Mouse (Mus musculus): Measurements from ENCODE around the gene Gm43951. TPM values are rescaled to one million over a fixed set of nuclear protein-coding genes. Genes with fewer than 3 reads are reported as not detected.

The Gm43951 gene
- total and polyA plus RNA-seq, 3 experiments, result 1.5 to 2.0 TPM; not detected in 1

DNA sequence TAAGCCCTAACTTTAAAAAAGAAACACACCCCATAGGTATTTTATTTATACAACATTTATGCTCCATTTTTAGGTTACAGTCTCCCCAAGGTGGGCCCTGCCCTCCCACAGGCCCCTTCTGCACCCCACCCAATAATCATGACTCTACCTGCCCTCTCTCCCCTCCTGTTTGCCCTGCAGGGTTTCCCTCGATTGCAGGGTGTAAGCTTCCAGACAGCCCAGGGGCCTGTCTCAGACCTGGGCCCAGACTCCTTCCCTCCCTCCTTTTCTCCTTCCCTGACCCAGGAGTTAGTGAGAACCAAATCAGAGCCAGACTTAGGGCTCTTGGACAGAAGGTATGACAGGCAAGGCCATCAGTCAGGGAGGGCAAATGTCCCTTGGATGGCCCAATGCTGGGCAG, 26.4 kb upstream of the Gm43951 start:
- no peak overlapping the region for H3K9ac ChIP-seq (ENCODE audit: control insufficient read depth, low read depth, low read length, poor library complexity, severe bottlenecking)
- H3K4me3 ChIP-seq (ENCODE audit: control insufficient read depth in 1 of 2, insufficient read depth in 1 of 2, low read depth in 2 of 2, low read length in 2 of 2), result no peak overlapping the region
- H3K27ac ChIP-seq (ENCODE audit: control insufficient read depth, low read depth, low read length), result no peak overlapping the region
- H3K27me3 ChIP-seq (ENCODE audit: control insufficient read depth in 1 of 2, insufficient read depth in 2 of 2, low read length in 2 of 2), result peaks cover 33 to 41% of the 10 kb centered on the region in 2 experiments
- no peaks in the 10 kb centered on the region for H3K79me2 ChIP-seq (ENCODE audit: control insufficient read depth, insufficient read depth, low read length, poor library complexity)
- no peaks in the 10 kb centered on the region for H3K9me3 ChIP-seq (replicated peaks; ENCODE audit: insufficient read depth, low read length)
- no peaks in the 10 kb centered on the region for H3K36me3 ChIP-seq (ENCODE audit: control insufficient read depth in 1 of 2, insufficient read depth in 2 of 2, low read length in 2 of 2)
- DNase-seq (ENCODE audit: low read depth, low spot score), result no peak
- TF ChIP-seq POLR2AphosphoS5 (IDR thresholded peaks at IDR 0.05; ENCODE audit: borderline replicate concordance, low read depth, low read length) (no peak), ZNF384 (IDR thresholded peaks at IDR 0.05; ENCODE audit: low read depth, low read length) (no peak), MYB (IDR thresholded peaks at IDR 0.05; ENCODE audit: low read depth, low read length) (no peak), UBTF (IDR thresholded peaks at IDR 0.05; ENCODE audit: borderline replicate concordance, insufficient read depth, low read depth, low read length) (no peak), SMC3 (IDR thresholded peaks at IDR 0.05; ENCODE audit: low read depth, low read length) (no peak), BHLHE40 (IDR thresholded peaks at IDR 0.05; ENCODE audit: borderline replicate concordance, low read depth, low read length) (no peak), CTCF (IDR thresholded peaks at IDR 0.05 in 2 of 3, conservative IDR thresholded peaks at IDR 0.05 in 1 of 3; ENCODE audit: control insufficient read depth in 1 of 3, insufficient read depth in 1 of 3, low read depth in 2 of 3, low read length in 3 of 3, poor library complexity in 1 of 3, severe bottlenecking in 1 of 3) (no peak), RAD21 (IDR thresholded peaks at IDR 0.05; ENCODE audit: low read depth, low read length) (no peak), ELF1 (IDR thresholded peaks at IDR 0.05; ENCODE audit: low read depth, low read length) (no peak), JUND (IDR thresholded peaks at IDR 0.05; ENCODE audit: low read depth, low read length) (no peak), SIN3A (IDR thresholded peaks at IDR 0.05; ENCODE audit: low read length) (no peak), USF1 (IDR thresholded peaks at IDR 0.05; ENCODE audit: low read depth, low read length) (no peak), TCF12 (IDR thresholded peaks at IDR 0.05; ENCODE audit: low read depth, low read length) (no peak), MEF2A (IDR thresholded peaks at IDR 0.05; ENCODE audit: extremely low read depth, insufficient replicate concordance, low read depth, low read length, poor library complexity, severe bottlenecking) (no peak), HCFC1 (IDR thresholded peaks at IDR 0.05; ENCODE audit: low read depth, low read length) (no peak), E2F4 (IDR thresholded peaks at IDR 0.05; ENCODE audit: borderline replicate concordance, low read depth, low read length) (no peak)
- no peaks in the 10 kb centered on the region for H3K4me1 ChIP-seq (ENCODE audit: control insufficient read depth in 1 of 2, insufficient read depth in 2 of 2, low read length in 2 of 2)

DNA sequence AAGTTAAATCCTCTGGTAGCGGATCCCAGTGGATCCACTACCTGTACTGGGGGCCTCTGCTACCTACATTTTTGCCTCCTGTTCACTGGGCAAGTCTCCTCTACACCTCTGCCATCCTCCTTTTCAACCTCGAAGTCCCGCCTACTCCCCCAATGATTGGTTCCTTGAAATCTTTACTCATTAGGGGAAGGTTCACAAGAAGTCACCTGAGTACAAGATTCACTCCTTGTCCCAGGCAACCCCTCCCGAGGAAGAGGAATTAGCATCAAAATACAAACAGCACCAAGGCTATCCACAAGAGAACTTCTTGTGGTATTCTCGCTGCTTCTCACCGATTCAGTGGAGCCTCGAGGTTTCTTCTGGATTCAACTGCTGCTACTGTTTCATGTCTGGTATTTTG, 25.4 kb upstream of the Gm43951 start:
- Histone ChIP-seq H3K27me3 (ENCODE audit: control insufficient read depth in 1 of 2, insufficient read depth in 2 of 2, low read length in 2 of 2) (peaks cover 33 to 42% of the 10 kb centered on the region in 2 experiments), H3K36me3 (ENCODE audit: control insufficient read depth in 1 of 2, insufficient read depth in 2 of 2, low read length in 2 of 2) (no peaks in the 10 kb centered on the region), H3K27ac (ENCODE audit: control insufficient read depth, low read depth, low read length) (no peak overlapping the region), H3K79me2 (ENCODE audit: control insufficient read depth, insufficient read depth, low read length, poor library complexity) (no peaks in the 10 kb centered on the region), H3K9me3 (replicated peaks; ENCODE audit: insufficient read depth, low read length) (no peaks in the 10 kb centered on the region), H3K9ac (ENCODE audit: control insufficient read depth, low read depth, low read length, poor library complexity, severe bottlenecking) (no peak overlapping the region), H3K4me3 (ENCODE audit: control insufficient read depth in 1 of 2, insufficient read depth in 1 of 2, low read depth in 2 of 2, low read length in 2 of 2) (no peak overlapping the region), H3K4me1 (ENCODE audit: control insufficient read depth in 1 of 2, insufficient read depth in 2 of 2, low read length in 2 of 2) (no peaks in the 10 kb centered on the region)
- TF ChIP-seq HCFC1 (IDR thresholded peaks at IDR 0.05; ENCODE audit: low read depth, low read length), result no peak
- TF ChIP-seq MAZ (IDR thresholded peaks at IDR 0.05; ENCODE audit: low read depth, low read length), result no peak
- no peak for TF ChIP-seq TCF12 (IDR thresholded peaks at IDR 0.05; ENCODE audit: low read depth, low read length)
- TF ChIP-seq CTCF (IDR thresholded peaks at IDR 0.05 in 2 of 3, conservative IDR thresholded peaks at IDR 0.05 in 1 of 3; ENCODE audit: control insufficient read depth in 1 of 3, insufficient read depth in 1 of 3, low read depth in 2 of 3, low read length in 3 of 3, poor library complexity in 1 of 3, severe bottlenecking in 1 of 3), result no peak
- no peak for TF ChIP-seq UBTF (IDR thresholded peaks at IDR 0.05; ENCODE audit: borderline replicate concordance, insufficient read depth, low read depth, low read length)
- TF ChIP-seq MEF2A (IDR thresholded peaks at IDR 0.05; ENCODE audit: extremely low read depth, insufficient replicate concordance, low read depth, low read length, poor library complexity, severe bottlenecking), result no peak
- TF ChIP-seq SMC3 (IDR thresholded peaks at IDR 0.05; ENCODE audit: low read depth, low read length), result no peak
- no peak for TF ChIP-seq POLR2AphosphoS5 (IDR thresholded peaks at IDR 0.05; ENCODE audit: borderline replicate concordance, low read depth, low read length)
- no peak for TF ChIP-seq JUND (IDR thresholded peaks at IDR 0.05; ENCODE audit: low read depth, low read length)
- TF ChIP-seq GATA1 (IDR thresholded peaks at IDR 0.05; ENCODE audit: low read depth, low read length), result no peak
- TF ChIP-seq MAX (IDR thresholded peaks at IDR 0.05; ENCODE audit: low read length), result no peak
- TF ChIP-seq MAFK (IDR thresholded peaks at IDR 0.05; ENCODE audit: borderline replicate concordance, low read depth, low read length), result no peak
- no peak for TF ChIP-seq ETS1 (IDR thresholded peaks at IDR 0.05; ENCODE audit: low read depth, low read length)
- no peak for DNase-seq (ENCODE audit: low read depth, low spot score)

Data from MEL (cell line).